Mouse (Mus musculus): ENCODE data around the gene Spata45. TPM values are rescaled to one million over a fixed set of nuclear protein-coding genes. Genes with fewer than 3 reads are reported as not detected.

Spata45 gene
- polyA plus RNA-seq, 1 experiment from 2014 or later = not detected

GRCm38 (mm10) chr1:191054870-191055532, 18.6 kb downstream of the Spata45 start:
- H3K4me1 ChIP-seq (ENCODE audit: control insufficient read depth, insufficient read depth, low read length) = no peaks in the 10 kb centered on the region
- 75% methylated on average over 8 of the region's 8 CpGs for WGBS
- H3K27ac ChIP-seq (ENCODE audit: low read depth, low read length) = no peak overlapping the region
- ATAC-seq (ENCODE audit: insufficient read depth, low FRiP score, low TSS enrichment) = no peak
- no peak overlapping the region for H3K4me3 ChIP-seq (ENCODE audit: low read depth, low read length)
- H3K9ac ChIP-seq (ENCODE audit: low read length) = no peak overlapping the region
- no peak for DNase-seq (ENCODE audit: low spot score)
- H3K36me3 ChIP-seq (ENCODE audit: control insufficient read depth, insufficient read depth, low read length) = no peaks in the 10 kb centered on the region
- no peaks in the 10 kb centered on the region for H3K27me3 ChIP-seq (ENCODE audit: control insufficient read depth, insufficient read depth, low read length)
- H3K9me3 ChIP-seq (ENCODE audit: control insufficient read depth, low read length) = no peaks in the 10 kb centered on the region
- no peak overlapping the region for H3K4me2 ChIP-seq (ENCODE audit: low read depth)

GRCm38 (mm10) chr1:191055533-191055873, 19.1 kb downstream of the Spata45 start:
- Histone ChIP-seq H3K27me3 (ENCODE audit: control insufficient read depth, insufficient read depth, low read length) (no peaks in the 10 kb centered on the region), H3K9ac (ENCODE audit: low read length) (no peak overlapping the region), H3K36me3 (ENCODE audit: control insufficient read depth, insufficient read depth, low read length) (no peaks in the 10 kb centered on the region), H3K4me2 (ENCODE audit: low read depth) (no peak overlapping the region), H3K9me3 (ENCODE audit: control insufficient read depth, low read length) (no peaks in the 10 kb centered on the region), H3K27ac (ENCODE audit: low read depth, low read length) (no peak overlapping the region), H3K4me1 (ENCODE audit: control insufficient read depth, insufficient read depth, low read length) (no peaks in the 10 kb centered on the region), H3K4me3 (ENCODE audit: low read depth, low read length) (no peak overlapping the region)
- ATAC-seq (ENCODE audit: insufficient read depth, low FRiP score, low TSS enrichment) (no peak), DNase-seq (ENCODE audit: low spot score) (no peak)
- 74% methylated on average over 2 of the region's 2 CpGs for WGBS

- no peaks in the 10 kb centered on the region for H3K27me3 ChIP-seq (ENCODE audit: control insufficient read depth, insufficient read depth, low read length)
- no peak overlapping the region for H3K9ac ChIP-seq (ENCODE audit: low read length)
- H3K36me3 ChIP-seq (ENCODE audit: control insufficient read depth, insufficient read depth, low read length) = no peaks in the 10 kb centered on the region
- 73% methylated on average over 3 of the region's 3 CpGs for WGBS
- ATAC-seq (ENCODE audit: insufficient read depth, low FRiP score, low TSS enrichment) (no peak), DNase-seq (ENCODE audit: low spot score) (no peak)
- H3K4me2 ChIP-seq (ENCODE audit: low read depth) = no peak overlapping the region
- H3K27ac ChIP-seq (ENCODE audit: low read depth, low read length) = no peak overlapping the region
- no peaks in the 10 kb centered on the region for H3K4me1 ChIP-seq (ENCODE audit: control insufficient read depth, insufficient read depth, low read length)
- no peak overlapping the region for H3K4me3 ChIP-seq (ENCODE audit: low read depth, low read length)
- H3K9me3 ChIP-seq (ENCODE audit: control insufficient read depth, low read length) = no peaks in the 10 kb centered on the region
These were observed 21.0 kb downstream of the Spata45 start for GRCm38 (mm10) chr1:191057461-191057860.

- DNase-seq (ENCODE audit: low spot score) (no peak), ATAC-seq (ENCODE audit: insufficient read depth, low FRiP score, low TSS enrichment) (peak; percentile 23; the same call in 1 of the 2 replicates)
- WGBS = 5% methylated on average over 15 of the region's 15 CpGs
These were observed 25.9 kb downstream of the Spata45 start for GRCm38 (mm10) chr1:191062241-191062780.

GRCm38 (mm10) chr1:191062781-191063485, 26.5 kb downstream of the Spata45 start, which contains the start of the genes Tatdn3 and Nsl1:
Gene Tatdn3 (minus strand): TSS chr1:191062932.
Gene Nsl1 (plus strand): TSS chr1:191063012.
- no peaks in the 10 kb centered on the region for H3K9me3 ChIP-seq (ENCODE audit: control insufficient read depth, low read length)
- peak within 1 kb of the TSS; percentile 81 for H3K4me3 ChIP-seq (ENCODE audit: low read depth, low read length)
- DNase-seq (ENCODE audit: low spot score) (peak; percentile 89), ATAC-seq (ENCODE audit: insufficient read depth, low FRiP score, low TSS enrichment) (peak; percentile 93)
- H3K36me3 ChIP-seq (ENCODE audit: control insufficient read depth, insufficient read depth, low read length) = no peaks in the 10 kb centered on the region
- no peaks in the 10 kb centered on the region for H3K27me3 ChIP-seq (ENCODE audit: control insufficient read depth, insufficient read depth, low read length)
- whole genome bisulfite sequencing = under 1% methylated on average over 55 of the region's 56 CpGs
- peaks cover 9% of the 10 kb centered on the region; the same call in 1 of the 2 replicates for H3K4me1 ChIP-seq (ENCODE audit: control insufficient read depth, insufficient read depth, low read length)
- no peak within 1 kb of the TSS for H3K27ac ChIP-seq (ENCODE audit: low read depth, low read length)
- peak within 1 kb of the TSS; percentile 58 for H3K4me2 ChIP-seq (ENCODE audit: low read depth)
- peak within 1 kb of the TSS; percentile 84 for H3K9ac ChIP-seq (ENCODE audit: low read length)

More at GRCm38 (mm10) chr1:191062241-191062780, 25.9 kb downstream of the Spata45 start:
- Histone ChIP-seq H3K9me3 (ENCODE audit: control insufficient read depth, low read length) (no peaks in the 10 kb centered on the region), H3K4me2 (ENCODE audit: low read depth) (peak overlapping the region; percentile 58), H3K9ac (ENCODE audit: low read length) (peak overlapping the region; percentile 84), H3K4me3 (ENCODE audit: low read depth, low read length) (peak overlapping the region; percentile 81), H3K4me1 (ENCODE audit: control insufficient read depth, insufficient read depth, low read length) (peaks cover 9% of the 10 kb centered on the region; the same call in 1 of the 2 replicates), H3K36me3 (ENCODE audit: control insufficient read depth, insufficient read depth, low read length) (no peaks in the 10 kb centered on the region), H3K27ac (ENCODE audit: low read depth, low read length) (no peak overlapping the region), H3K27me3 (ENCODE audit: control insufficient read depth, insufficient read depth, low read length) (no peaks in the 10 kb centered on the region)

GRCm38 (mm10) chr1:191063700-191064099, 27.3 kb downstream of the Spata45 start:
- no peaks in the 10 kb centered on the region for H3K36me3 ChIP-seq (ENCODE audit: control insufficient read depth, insufficient read depth, low read length)
- no peaks in the 10 kb centered on the region for H3K27me3 ChIP-seq (ENCODE audit: control insufficient read depth, insufficient read depth, low read length)
- peak overlapping the region; percentile 84 for H3K9ac ChIP-seq (ENCODE audit: low read length)
- H3K4me2 ChIP-seq (ENCODE audit: low read depth) = peak overlapping the region; percentile 58
- no peak overlapping the region for H3K27ac ChIP-seq (ENCODE audit: low read depth, low read length)
- peak overlapping the region; percentile 81 for H3K4me3 ChIP-seq (ENCODE audit: low read depth, low read length)
- peaks cover 9% of the 10 kb centered on the region; the same call in 1 of the 2 replicates for H3K4me1 ChIP-seq (ENCODE audit: control insufficient read depth, insufficient read depth, low read length)
- H3K9me3 ChIP-seq (ENCODE audit: control insufficient read depth, low read length) = no peaks in the 10 kb centered on the region
- no peak for ATAC-seq (ENCODE audit: insufficient read depth, low FRiP score, low TSS enrichment)
- no peak for DNase-seq (ENCODE audit: low spot score)
- 61% methylated on average over 9 of the region's 9 CpGs for WGBS

- no peak for ATAC-seq (ENCODE audit: insufficient read depth, low FRiP score, low TSS enrichment)
- H3K4me2 ChIP-seq (ENCODE audit: low read depth) = no peak overlapping the region
- H3K9me3 ChIP-seq (ENCODE audit: control insufficient read depth, low read length) = no peaks in the 10 kb centered on the region
- no peaks in the 10 kb centered on the region for H3K36me3 ChIP-seq (ENCODE audit: control insufficient read depth, insufficient read depth, low read length)
- H3K9ac ChIP-seq (ENCODE audit: low read length) = no peak overlapping the region
- no peak for DNase-seq (ENCODE audit: low spot score)
- H3K27ac ChIP-seq (ENCODE audit: low read depth, low read length) = no peak overlapping the region
- peaks cover 9% of the 10 kb centered on the region; the same call in 1 of the 2 replicates for H3K4me1 ChIP-seq (ENCODE audit: control insufficient read depth, insufficient read depth, low read length)
- WGBS = 92% methylated on average over 2 of the region's 2 CpGs
- no peak overlapping the region for H3K4me3 ChIP-seq (ENCODE audit: low read depth, low read length)
- H3K27me3 ChIP-seq (ENCODE audit: control insufficient read depth, insufficient read depth, low read length) = no peaks in the 10 kb centered on the region
These were observed 28.1 kb downstream of the Spata45 start for GRCm38 (mm10) chr1:191064535-191064934.

- Histone ChIP-seq H3K4me2 (ENCODE audit: low read depth) (no peak overlapping the region), H3K27me3 (ENCODE audit: control insufficient read depth, insufficient read depth, low read length) (no peaks in the 10 kb centered on the region), H3K27ac (ENCODE audit: low read depth, low read length) (no peak overlapping the region), H3K4me1 (ENCODE audit: control insufficient read depth, insufficient read depth, low read length) (peaks cover 9% of the 10 kb centered on the region; the same call in 1 of the 2 replicates), H3K4me3 (ENCODE audit: low read depth, low read length) (no peak overlapping the region), H3K9me3 (ENCODE audit: control insufficient read depth, low read length) (no peaks in the 10 kb centered on the region), H3K9ac (ENCODE audit: low read length) (no peak overlapping the region), H3K36me3 (ENCODE audit: control insufficient read depth, insufficient read depth, low read length) (peaks cover 3% of the 10 kb centered on the region; the same call in 1 of the 2 replicates)
- DNase-seq (ENCODE audit: low spot score) (no peak), ATAC-seq (ENCODE audit: insufficient read depth, low FRiP score, low TSS enrichment) (no peak)
- 84% methylated on average over 4 of the region's 4 CpGs for WGBS
These were observed 28.7 kb downstream of the Spata45 start for GRCm38 (mm10) chr1:191065188-191065587.
